Mouse (Mus musculus) olfactory bulb, adult 2 months (tissue): ENCODE results near the gene Snph.

Experiments
- CTCF ChIP-seq: fragments of 200-500 bp; IDR thresholded peaks from 2 replicates; pipeline ENCODE4 v1.5.1; 2012; ENCODE audit warnings: low read depth, mild to moderate bottlenecking, low read length, moderate library complexity; ENCODE audit not compliant: insufficient read depth
- POLR2A ChIP-seq: fragments of 200-500 bp; IDR thresholded peaks from 2 replicates; pipeline ENCODE4 v1.6.1; 2012; ENCODE audit warnings: mild to moderate bottlenecking, low read depth, low read length, moderate library complexity; ENCODE audit not compliant: insufficient read depth

DNA sequence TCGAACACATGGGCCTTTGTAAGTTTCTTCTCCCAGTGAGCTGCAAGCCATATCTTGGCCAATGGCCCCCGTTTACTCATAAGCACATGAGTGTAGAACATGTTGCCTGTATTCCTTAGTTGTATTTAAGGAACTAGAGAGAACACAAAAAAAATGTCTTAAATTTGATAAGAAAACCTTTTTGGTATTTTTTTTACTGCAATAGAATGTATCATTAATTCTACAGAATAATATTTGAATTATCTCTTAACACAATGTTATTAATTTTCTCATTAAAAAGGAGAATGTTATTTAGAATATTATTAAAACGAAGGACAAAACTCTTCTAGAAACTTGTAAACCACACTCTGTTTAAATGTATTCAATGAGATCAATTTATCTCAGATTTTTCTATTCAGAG lies 36.0 kb upstream of the Snph start, which contains the start of gene Rad21l:
- TF ChIP-seq POLR2A (no peak), CTCF (no peak)
